ENCODE assay signal across 20 mouse cellular contexts in the genomic region with DNA sequence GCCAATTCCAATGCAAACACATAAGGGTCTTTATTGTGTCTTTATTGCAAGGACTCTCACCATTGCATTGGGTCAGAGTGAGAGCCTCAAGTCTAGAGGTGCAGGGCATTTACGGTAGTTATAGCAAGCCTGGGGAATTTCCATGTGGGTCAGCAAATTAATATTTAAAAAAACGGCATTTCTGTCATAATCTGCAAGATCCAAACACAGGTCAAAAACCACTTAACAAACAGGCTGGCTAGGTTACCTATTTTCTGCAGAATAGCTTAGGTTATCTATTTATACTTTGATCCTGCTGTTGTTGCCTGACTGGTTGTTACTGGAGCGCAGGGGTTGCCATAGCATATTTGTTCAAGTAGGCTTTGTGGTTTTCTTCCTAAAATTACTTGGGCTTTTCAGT.
A peak's percentile ranks its signal among the peaks of the same experiment; 100 is the strongest.
DNase-seq lines count a peak whose midpoint lies in the region; ATAC-seq and TF ChIP-seq lines count a peak whose summit lies in the region.
"Had no signal": no experiment of that assay in that cellular context is flagged by ENCODE, and none has a peak within 500 bp of the region (broad histone marks: within the 10 kb centered on the region; RNA-seq: fewer than 3 reads in every experiment).

No protein-coding gene starts in this region.

- peak overlapping the region; percentile 76 for H3K27ac ChIP-seq in kidney, adult 2 months (ENCODE audit: insufficient read depth, low read depth, low read length)
- no peak overlapping the region for H3K27ac ChIP-seq in kidney, embryonic 16.5 days (ENCODE audit: low read length)
- no peak overlapping the region for H3K27ac ChIP-seq in liver, adult 2 months (replicated peaks; ENCODE audit: insufficient read depth, low read depth, low read length)
- H3K27ac ChIP-seq: embryonic facial prominence, embryonic 10.5 days; embryonic facial prominence, embryonic 12.5 days; forebrain, embryonic 13.5 days; forebrain, embryonic 15.5 days had no signal

- H3K79me2 ChIP-seq in liver, adult 2 months (ENCODE audit: control insufficient read depth, insufficient read depth, low read length), result no peaks in the 10 kb centered on the region

- intact Hi-C loops in gastrocnemius, postnatal 36 days (cut with DNase I), result no loop called here

- ATAC-seq in kidney, embryonic 16.5 days (ENCODE audit: low FRiP score, low TSS enrichment), result no peak
- ATAC-seq: activated CD4-positive, CD25-positive, alpha-beta regulatory T cell, adult 4 months; forebrain, embryonic 13.5 days; forebrain, embryonic 15.5 days had no signal

- peak; percentile 72 for DNase-seq in kidney, adult 2 months
- peak; percentile 77 for DNase-seq in kidney, adult 9 months
- no peak for DNase-seq in kidney, postnatal 10 days
- peak; percentile 6 for DNase-seq in liver, adult 2 months (ENCODE audit: extremely low read depth, low read depth, low spot score)
- no peak for DNase-seq in liver
- DNase-seq in gastrocnemius, postnatal 36 days, result no peak
- DNase-seq: adrenal gland, adult 8-10 months; adrenal gland, postnatal 14 days; adrenal gland, postnatal 36 days; cerebellum, adult 11-12 months; cerebellum, adult 2 months; cerebellum, adult 9-10 months; cerebellum, postnatal 10 days; cerebellum, postnatal 25 days had no signal

- no peak overlapping the region for H3K4me3 ChIP-seq in kidney, adult 2 months (ENCODE audit: insufficient read depth, low read depth, low read length)
- no peak overlapping the region for H3K4me3 ChIP-seq in kidney, embryonic 16.5 days (ENCODE audit: low read length)
- no peak overlapping the region for H3K4me3 ChIP-seq in liver, adult 2 months (ENCODE audit: insufficient read depth, low read depth, low read length)
- H3K4me3 ChIP-seq: embryonic facial prominence, embryonic 10.5 days; embryonic facial prominence, embryonic 12.5 days; forebrain, embryonic 13.5 days; forebrain, embryonic 15.5 days had no signal

- H3K9ac ChIP-seq in kidney, embryonic 16.5 days (replicated peaks; ENCODE audit: low read length), result no peak overlapping the region
- H3K9ac ChIP-seq in liver, adult 2 months (ENCODE audit: low read depth, low read length), result no peak overlapping the region
- H3K9ac ChIP-seq: embryonic facial prominence, embryonic 12.5 days; forebrain, embryonic 13.5 days; forebrain, embryonic 15.5 days had no signal

- peaks cover 4% of the 10 kb centered on the region; the same call in 1 of the 2 replicates for H3K4me1 ChIP-seq in kidney, adult 2 months (ENCODE audit: control insufficient read depth, insufficient read depth, low read length)
- no peaks in the 10 kb centered on the region for H3K4me1 ChIP-seq in kidney, embryonic 16.5 days (ENCODE audit: insufficient read depth, low read length)
- H3K4me1 ChIP-seq in liver, adult 2 months (ENCODE audit: control insufficient read depth, insufficient read depth, low read length), result no peaks in the 10 kb centered on the region
- H3K4me1 ChIP-seq: forebrain, embryonic 13.5 days; forebrain, embryonic 15.5 days had no signal

- no peak for TF ChIP-seq CTCF in kidney, adult 2 months (conservative IDR thresholded peaks at IDR 0.05; ENCODE audit: insufficient read depth, insufficient read length, low read depth, low read length)
- TF ChIP-seq CTCF in liver, adult 2 months (IDR thresholded peaks at IDR 0.05; ENCODE audit: low read depth, low read length), result no peak

- H3K9me3 ChIP-seq in kidney, embryonic 16.5 days (ENCODE audit: low read length), result no peaks in the 10 kb centered on the region
- H3K9me3 ChIP-seq: embryonic facial prominence, embryonic 10.5 days; embryonic facial prominence, embryonic 12.5 days; forebrain, embryonic 13.5 days; forebrain, embryonic 15.5 days had no signal

- WGBS in kidney, adult 2 months, result 63% methylated on average over 3 of the region's 3 CpGs
- WGBS in kidney, embryonic 16.5 days, result 88% methylated on average over 3 of the region's 3 CpGs
- 88% methylated on average over 3 of the region's 3 CpGs for WGBS in liver, adult 2 months

- TF ChIP-seq POLR2A in kidney, adult 2 months (IDR thresholded peaks at IDR 0.05; ENCODE audit: low read depth, low read length), result no peak
- no peak for TF ChIP-seq POLR2A in liver, adult 2 months (IDR thresholded peaks at IDR 0.05; ENCODE audit: extremely low read depth, insufficient read depth, low read length)

- H3K27me3 ChIP-seq in kidney, adult 2 months (replicated peaks; ENCODE audit: control insufficient read depth, insufficient read depth, low read length), result no peaks in the 10 kb centered on the region
- no peaks in the 10 kb centered on the region for H3K27me3 ChIP-seq in kidney, embryonic 16.5 days (ENCODE audit: insufficient read depth, low read length)
- no peaks in the 10 kb centered on the region for H3K27me3 ChIP-seq in liver, adult 2 months (ENCODE audit: control insufficient read depth, insufficient read depth, low read length)
- H3K27me3 ChIP-seq: embryonic facial prominence, embryonic 12.5 days; forebrain, embryonic 13.5 days; forebrain, embryonic 15.5 days had no signal

- no peaks in the 10 kb centered on the region for H3K36me3 ChIP-seq in kidney, adult 2 months (ENCODE audit: control insufficient read depth, insufficient read depth, low read length)
- no peaks in the 10 kb centered on the region for H3K36me3 ChIP-seq in kidney, embryonic 16.5 days (ENCODE audit: insufficient read depth, low read length)
- H3K36me3 ChIP-seq in liver, adult 2 months (ENCODE audit: control insufficient read depth, insufficient read depth, low read length), result no peaks in the 10 kb centered on the region
- H3K36me3 ChIP-seq: embryonic facial prominence, embryonic 10.5 days; embryonic facial prominence, embryonic 12.5 days; forebrain, embryonic 15.5 days had no signal

- H3K4me2 ChIP-seq in kidney, embryonic 16.5 days (replicated peaks; ENCODE audit: low read depth, low read length), result no peak overlapping the region
- H3K4me2 ChIP-seq: embryonic facial prominence, embryonic 12.5 days; forebrain, embryonic 13.5 days; forebrain, embryonic 15.5 days had no signal

Comparison
In these comparisons a context has a peak if more than half of its experiments do, and no peak if none do; other contexts are left out.
1. DNase-seq: peak in kidney, adult 2 months (single experiment), kidney, adult 9 months (single experiment) and liver, adult 2 months (single experiment); none in kidney, postnatal 10 days (single experiment), liver (single experiment) and gastrocnemius, postnatal 36 days (0 of 2).